Mouse (Mus musculus) intestine, embryonic 16.5 days (tissue): Measurements from ENCODE around the gene Myl6b. TPM values are rescaled to one million over a fixed set of nuclear protein-coding genes. Genes with fewer than 3 reads are reported as not detected.

Experiments
- ATAC-seq: fragments of 200-750 bp; cut with Nextera tagmentation; 2 replicates; pipeline ENCODE4 v1.8.0; 2017; ENCODE audit warnings: moderate TSS enrichment, moderate library complexity
- H3K27ac ChIP-seq: fragments of 300-500 bp; sonication (generic); 2 replicates; pipeline ENCODE4 v1.5.1; 2014; ENCODE audit warnings: mild to moderate bottlenecking, low read length
- H3K27me3 ChIP-seq: fragments of 300-500 bp; sonication (generic); replicated peaks from 2 replicates; pipeline ENCODE4 v1.6.1; 2014; ENCODE audit warnings: low read length, control low read depth, mixed read lengths; ENCODE audit not compliant: control insufficient read depth, insufficient read depth
- H3K36me3 ChIP-seq: fragments of 300-500 bp; sonication (generic); 2 replicates; pipeline ENCODE4 v1.6.1; 2014; ENCODE audit warnings: low read length, control low read depth; ENCODE audit not compliant: control insufficient read depth, insufficient read depth
- H3K4me1 ChIP-seq: fragments of 300-500 bp; sonication (generic); 2 replicates; pipeline ENCODE4 v1.6.1; 2014; ENCODE audit warnings: low read length, control low read depth, mixed read lengths; ENCODE audit not compliant: control insufficient read depth, insufficient read depth
- H3K4me2 ChIP-seq: fragments of 300-500 bp; sonication (generic); 2 replicates; pipeline ENCODE4 v1.6.1; 2014; ENCODE audit warnings: low read depth, low read length, control low read depth
- H3K4me3 ChIP-seq: fragments of 300-500 bp; sonication (generic); 2 replicates; pipeline ENCODE4 v1.5.1; 2014; ENCODE audit warnings: mild to moderate bottlenecking, low read length
- H3K9ac ChIP-seq: fragments of 300-500 bp; sonication (generic); 2 replicates; pipeline ENCODE4 v1.6.1; 2014; ENCODE audit warnings: low read depth, low read length
- H3K9me3 ChIP-seq: fragments of 300-500 bp; sonication (generic); 2 replicates; pipeline ENCODE4 v1.6.1; 2016; ENCODE audit warnings: low read length, control low read depth; ENCODE audit not compliant: control insufficient read depth
- WGBS: fragments of 180-500 bp; shearing (Covaris S2); extraction: QIAGEN DNeasy Blood & Tissue Kit; methylation state at CpG from one replicate; pipeline ENCODE4 v1.1.7; 2014; 5-methylcytosine and 5-hydroxymethylcytosine counted together
- microRNA-seq: library from miRNA; unstranded; fragments of <30 nt; microRNA quantifications from one replicate; pipeline ENCODE4, GENCODE M21; 2016
- polyA plus RNA-seq: library from polyadenylated mRNA; unstranded; fragments of >200 nt; fragmentation: Nextera tagmentation; extraction: Ambion mirVana; gene quantifications from 2 replicates; pipeline ENCODE4 v1.2.1, GENCODE M21; 2015

Myl6b gene
- polyA plus RNA-seq, 1 experiment from 2014 or later = 2.8 TPM

- H3K4me1 ChIP-seq = no peaks in the 10 kb centered on the region
- H3K27me3 ChIP-seq = no peaks in the 10 kb centered on the region
- H3K36me3 ChIP-seq = no peaks in the 10 kb centered on the region
- no peak overlapping the region for H3K27ac ChIP-seq
- H3K9me3 ChIP-seq = no peaks in the 10 kb centered on the region
- no peak overlapping the region for H3K4me3 ChIP-seq
- H3K9ac ChIP-seq = no peak overlapping the region
- no peak overlapping the region for H3K4me2 ChIP-seq
- 74% methylated on average over 6 of the region's 6 CpGs for WGBS
- ATAC-seq = no peak
Measured at GRCm38 (mm10) chr10:128444354-128444753, 54.1 kb downstream of the Myl6b start.

Small RNA genes within 50 kb of the gene (microRNA-seq; reads per million reads assigned to microRNA genes)
- gene Mir6916 (not detected), gene Mir8105 (not detected)

Other genes with a start within 250 kb of the Myl6b start
- 0.18 and 0.20 TPM in 2 replicates for gene Apon, start 244.6 kb downstream of the Myl6b start, polyA plus RNA-seq
- 1.5 and 3.5 TPM in 2 replicates for gene Apof, start 230.0 kb downstream of the Myl6b start, polyA plus RNA-seq
- 16.4 and 18.0 TPM in 2 replicates for gene Stat2, start 228.1 kb downstream of the Myl6b start, polyA plus RNA-seq
- 0.44 and 0.53 TPM in 2 replicates for gene Il23a, start 199.9 kb downstream of the Myl6b start, polyA plus RNA-seq
- 24.7 and 25.5 TPM in 2 replicates for gene Pan2, start 195.3 kb downstream of the Myl6b start, polyA plus RNA-seq
- gene Cnpy2, start 176.2 kb downstream of the Myl6b start, polyA plus RNA-seq = 295 and 297 TPM in 2 replicates
- gene Cs, start 161.0 kb downstream of the Myl6b start, polyA plus RNA-seq = 334 and 347 TPM in 2 replicates
- gene Coq10a, start 129.7 kb downstream of the Myl6b start, polyA plus RNA-seq = 2.5 and 3.3 TPM in 2 replicates
- gene Ankrd52, start 121.6 kb downstream of the Myl6b start, polyA plus RNA-seq = 6.7 and 7.2 TPM in 2 replicates
- 207 and 242 TPM in 2 replicates for gene Slc39a5, start 97.5 kb downstream of the Myl6b start, polyA plus RNA-seq
- gene Nabp2, start 87.2 kb downstream of the Myl6b start, polyA plus RNA-seq = 104 TPM in 2 replicates
- gene Rnf41, start 87.0 kb downstream of the Myl6b start, polyA plus RNA-seq = 43.2 and 43.3 TPM in 2 replicates
- gene Smarcc2, start 39.4 kb downstream of the Myl6b start, polyA plus RNA-seq = 46.6 and 51.1 TPM in 2 replicates
- 1,841 and 1,876 TPM in 2 replicates for gene Myl6, start 4.5 kb downstream of the Myl6b start, polyA plus RNA-seq
- gene Esyt1, start 27.2 kb upstream of the Myl6b start, polyA plus RNA-seq = 24.4 and 25.7 TPM in 2 replicates
- gene Zc3h10, start 49.1 kb upstream of the Myl6b start, polyA plus RNA-seq = 13.3 and 13.6 TPM in 2 replicates
- 3,191 and 3,364 TPM in 2 replicates for gene Rpl41, start 50.6 kb upstream of the Myl6b start, polyA plus RNA-seq
- 171 and 196 TPM in 2 replicates for gene Pa2g4, start 67.3 kb upstream of the Myl6b start, polyA plus RNA-seq
- 29.6 and 34.9 TPM in 2 replicates for gene Erbb3, start 91.0 kb upstream of the Myl6b start, polyA plus RNA-seq
- gene Rps26, start 128.1 kb upstream of the Myl6b start, polyA plus RNA-seq = 580 and 624 TPM in 2 replicates
- 1.6 and 2.0 TPM in 2 replicates for gene Ikzf4, start 147.3 kb upstream of the Myl6b start, polyA plus RNA-seq
- 11.8 and 13.0 TPM in 2 replicates for gene Suox, start 175.4 kb upstream of the Myl6b start, polyA plus RNA-seq
- gene Rab5b, start 197.6 kb upstream of the Myl6b start, polyA plus RNA-seq = 61.6 and 64.5 TPM in 2 replicates
- 1.5 and 1.6 TPM in 2 replicates for gene Pmel, start 205.5 kb upstream of the Myl6b start, polyA plus RNA-seq
- 60.4 and 65.2 TPM in 2 replicates for gene Cdk2, start 206.3 kb upstream of the Myl6b start, polyA plus RNA-seq
- gene Dgka, start 246.2 kb upstream of the Myl6b start, polyA plus RNA-seq = 7.8 and 7.9 TPM in 2 replicates
- 28.4 and 31.5 TPM in 2 replicates for gene Pym1, start 249.2 kb upstream of the Myl6b start, polyA plus RNA-seq